Mouse (Mus musculus): Measurements from ENCODE around the gene Lbx2.

Lbx2 gene

GRCm38 (mm10) chr6:83071220-83071619 is 14.9 kb upstream of the Lbx2 start:
- DNase-seq, result no peak

DNA sequence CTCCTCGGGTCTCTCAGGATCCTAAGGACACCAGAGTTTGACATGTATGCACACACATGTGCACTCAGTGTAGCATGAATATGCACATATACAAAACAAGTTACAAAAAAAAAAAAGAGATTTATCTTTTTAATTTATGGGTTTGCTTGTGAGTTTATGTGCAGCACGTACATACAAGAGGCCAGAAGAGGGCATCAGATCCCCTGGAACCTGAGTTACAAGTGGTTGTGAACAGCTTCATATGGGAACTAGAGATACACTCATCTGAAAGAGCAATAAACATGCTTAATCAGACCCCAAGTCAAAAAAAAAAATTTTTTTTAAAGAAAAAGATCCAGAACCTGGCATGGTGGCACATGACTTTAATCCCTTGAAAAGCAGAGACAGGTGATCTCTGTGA is 11.2 kb upstream of the Lbx2 start:
- DNase-seq, result no peak

DNA sequence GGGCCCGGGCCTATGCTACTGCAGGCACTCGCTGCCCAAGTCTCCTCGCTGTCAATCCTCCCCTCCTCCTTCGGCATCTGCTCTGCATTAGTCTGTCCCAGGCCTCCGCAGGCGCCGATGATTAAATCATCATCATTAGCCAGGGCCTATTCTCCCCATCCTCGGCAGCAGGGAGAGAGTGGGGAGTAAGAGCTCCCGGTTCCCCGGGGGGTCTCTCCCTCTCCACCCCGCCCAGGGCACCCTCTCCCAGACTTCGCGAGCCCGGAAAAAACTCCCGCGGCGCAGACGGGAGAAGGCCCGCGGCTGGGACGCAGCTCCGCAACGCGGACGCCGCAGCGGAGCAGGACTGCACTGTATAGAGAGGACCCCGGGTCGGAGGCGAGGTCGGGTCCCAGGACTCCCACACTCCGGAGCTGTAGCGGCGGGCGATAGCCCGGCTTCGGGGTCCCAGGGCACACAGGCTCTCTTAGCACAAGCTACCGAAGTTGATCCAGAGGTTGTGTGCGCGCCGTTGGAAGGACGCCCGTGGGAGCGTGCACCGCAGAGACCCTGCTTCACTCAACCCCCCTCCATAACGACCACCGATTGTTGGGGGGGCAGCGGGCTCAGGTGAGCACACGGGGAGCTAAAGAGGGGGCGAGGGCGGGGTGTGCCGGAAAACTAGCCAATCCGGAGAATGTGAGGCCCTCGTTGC is 8.4 kb upstream of the Lbx2 start, which contains the start of gene Pcgf1:
Gene Pcgf1, plus strand, starts transcription at position 240 of the 694 bp plus-strand sequence.
- DNase-seq, result peak; percentile 75

- peak; percentile 99 for DNase-seq
Measured at GRCm38 (mm10) chr6:83078324-83078858, 7.8 kb upstream of the Lbx2 start.

DNA sequence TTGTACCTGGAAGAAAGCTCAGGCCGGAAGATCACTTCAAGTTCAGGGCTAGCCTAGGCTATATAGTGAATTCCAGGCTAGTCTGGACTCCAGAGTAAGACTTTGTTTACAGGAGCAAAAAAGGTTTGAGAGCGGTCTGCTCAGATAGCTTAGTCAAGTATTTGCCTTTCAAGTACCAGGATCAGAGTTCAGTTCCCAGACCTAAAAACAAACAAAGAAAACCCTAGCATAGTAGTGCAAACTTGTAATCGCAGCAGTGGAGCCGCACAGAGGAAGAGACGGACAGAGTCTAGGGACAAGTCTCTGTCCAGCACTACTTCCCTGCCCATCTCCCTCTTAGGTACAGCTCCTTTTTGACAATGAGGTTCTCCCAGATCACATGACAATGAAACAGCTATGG is 6.0 kb upstream of the Lbx2 start:
- DNase-seq, result no peak

- DNase-seq, result no peak
Measured at GRCm38 (mm10) chr6:83083497-83083896, 2.7 kb upstream of the Lbx2 start.

DNA sequence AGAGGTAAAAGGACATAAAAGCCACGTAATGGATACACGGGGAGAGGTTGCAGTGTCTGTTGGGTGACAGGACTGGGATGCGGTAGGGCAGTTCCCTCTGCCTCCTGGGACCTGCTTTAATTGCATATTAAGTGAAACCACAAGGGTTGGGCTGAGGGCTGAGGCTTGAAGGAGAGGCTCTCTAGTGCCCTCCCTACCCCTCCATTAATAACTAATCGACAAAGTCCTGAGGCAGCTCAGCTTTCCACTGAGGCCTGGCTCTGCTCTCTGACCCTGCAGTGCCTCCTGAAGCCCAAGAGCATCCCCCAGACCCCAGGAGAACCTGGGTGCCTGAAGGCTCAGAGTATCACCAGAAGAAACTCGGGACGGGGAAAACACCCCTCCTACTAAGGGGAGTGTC is 1.7 kb upstream of the Lbx2 start:
- no peak for DNase-seq

DNA sequence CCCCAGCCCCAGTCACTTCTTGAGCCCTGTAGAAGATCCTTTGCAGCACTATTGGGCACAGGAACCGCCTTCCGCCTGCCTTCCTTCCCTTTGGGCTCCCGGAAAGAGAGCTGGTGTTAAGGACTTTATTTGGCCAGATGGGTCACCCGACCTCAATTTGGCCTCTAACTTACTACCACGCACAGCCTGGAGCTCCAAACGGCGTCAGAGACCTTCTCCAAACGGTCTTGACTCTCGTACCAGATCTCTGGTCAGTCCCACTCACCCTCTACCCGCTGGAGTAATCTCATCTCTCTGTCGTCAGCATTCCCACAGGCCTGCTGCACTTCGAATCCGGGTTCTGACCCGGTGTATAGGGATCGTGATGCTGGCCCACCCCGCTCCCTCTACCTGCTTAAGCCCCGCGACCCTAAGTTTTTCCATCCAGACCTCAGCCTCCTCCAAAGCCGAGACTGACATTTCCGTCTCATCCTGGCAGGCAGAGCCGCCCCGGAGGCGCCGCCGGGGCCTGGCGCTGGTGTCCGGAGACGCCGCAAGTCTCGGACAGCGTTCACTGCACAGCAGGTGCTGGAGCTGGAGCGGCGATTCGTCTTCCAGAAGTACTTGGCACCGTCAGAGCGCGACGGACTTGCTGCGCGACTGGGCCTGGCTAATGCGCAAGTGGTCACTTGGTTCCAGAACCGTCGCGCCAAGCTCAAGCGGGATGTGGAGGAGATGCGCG is 1.2 kb downstream of the Lbx2 start:
- no peak for DNase-seq

DNA sequence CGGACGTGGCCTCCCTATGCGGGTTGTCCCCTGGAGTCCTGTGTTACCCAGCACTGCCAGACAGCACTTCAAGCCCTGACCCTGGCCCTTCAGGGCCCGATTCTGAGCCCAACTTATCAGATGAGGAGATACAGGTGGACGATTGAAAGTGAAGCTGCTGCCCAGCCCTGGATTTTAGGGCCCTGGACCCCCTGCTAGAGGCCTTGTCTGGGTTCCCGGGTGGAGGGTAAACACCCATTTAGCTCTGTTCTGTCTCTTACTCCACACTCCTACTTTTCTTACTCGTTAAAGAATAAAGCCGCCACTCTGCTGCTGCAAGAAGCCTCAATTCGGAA is 1.7 kb downstream of the Lbx2 start:
- DNase-seq, result no peak

- DNase-seq, result no peak
Measured at GRCm38 (mm10) chr6:83092416-83093127, 6.4 kb downstream of the Lbx2 start.

GRCm38 (mm10) chr6:83095968-83096367 is 9.8 kb downstream of the Lbx2 start:
- no peak for DNase-seq

DNA sequence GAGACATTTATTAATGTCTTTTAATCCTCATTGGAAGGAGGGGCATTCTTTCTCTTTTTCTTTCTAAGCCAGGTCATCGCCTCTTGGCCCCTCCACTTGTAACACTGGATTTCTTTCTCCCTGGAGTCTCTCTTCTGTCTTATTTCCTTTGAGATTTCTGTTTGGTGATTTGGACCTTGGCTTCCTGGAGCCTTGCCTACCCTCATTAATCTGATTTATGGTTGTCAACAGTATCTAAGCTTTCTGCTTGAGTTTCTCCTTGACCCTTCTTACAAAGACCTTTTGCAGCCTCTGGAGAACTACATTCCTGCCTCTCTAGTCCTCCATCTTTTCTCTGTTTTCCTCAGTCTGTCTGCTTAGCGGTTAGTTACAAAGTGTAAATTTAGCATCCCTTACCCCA is 12.2 kb downstream of the Lbx2 start:
- DNase-seq, result no peak

DNA sequence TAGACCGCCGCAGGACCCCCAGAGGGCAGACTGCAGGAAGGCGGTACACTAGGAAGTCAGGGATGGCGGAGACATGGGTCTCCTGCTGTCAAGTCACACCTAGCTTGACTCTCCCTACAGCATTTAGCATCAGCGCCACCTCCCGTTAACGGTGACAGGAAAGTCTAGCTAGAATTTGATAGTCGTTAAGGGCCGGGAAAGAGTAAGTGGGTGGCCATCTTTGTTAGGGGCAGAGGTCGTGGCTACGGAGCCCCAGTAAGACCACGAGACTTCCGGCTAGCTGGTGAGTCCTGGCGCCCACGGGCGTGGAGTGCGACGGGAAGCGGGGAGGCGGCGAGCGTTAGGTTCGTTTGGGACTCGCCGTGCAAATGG is 15.1 kb downstream of the Lbx2 start, which contains the start of the genes Ccdc142 and Gm42688:
Gene Ccdc142, plus strand, starts transcription at position 286 of the 372 bp plus-strand sequence.
Gene Gm42688, plus strand, starts transcription at position 302 of the 372 bp plus-strand sequence.
- peak; percentile 94 for DNase-seq

GRCm38 (mm10) chr6:83101688-83102556 is 15.8 kb downstream of the Lbx2 start:
- peak; percentile 57 for DNase-seq

GRCm38 (mm10) chr6:83103130-83103650 is 17.0 kb downstream of the Lbx2 start:
- DNase-seq, result peak; percentile 37

DNA sequence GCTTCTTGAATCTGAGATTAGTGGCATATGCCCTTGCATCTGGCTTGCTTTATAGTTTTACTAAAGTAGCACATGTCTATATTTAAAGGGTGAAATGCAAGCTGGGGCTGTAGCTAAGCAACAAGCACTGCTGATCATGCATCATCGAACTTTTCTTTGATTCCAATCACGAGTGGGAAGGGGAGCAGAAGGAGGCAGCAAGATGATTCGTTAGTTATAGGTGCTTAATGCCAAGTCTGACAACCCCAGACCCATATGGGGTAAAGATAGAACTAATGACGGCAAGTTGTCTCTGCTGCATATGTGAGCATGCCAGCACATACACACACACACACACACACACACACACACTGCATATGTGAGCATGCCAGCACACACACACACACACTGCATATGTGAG is 18.0 kb downstream of the Lbx2 start:
- DNase-seq, result peak; percentile 12

- DNase-seq, result peak; percentile 76
Measured at GRCm38 (mm10) chr6:83107566-83108400, 21.6 kb downstream of the Lbx2 start.

DNA sequence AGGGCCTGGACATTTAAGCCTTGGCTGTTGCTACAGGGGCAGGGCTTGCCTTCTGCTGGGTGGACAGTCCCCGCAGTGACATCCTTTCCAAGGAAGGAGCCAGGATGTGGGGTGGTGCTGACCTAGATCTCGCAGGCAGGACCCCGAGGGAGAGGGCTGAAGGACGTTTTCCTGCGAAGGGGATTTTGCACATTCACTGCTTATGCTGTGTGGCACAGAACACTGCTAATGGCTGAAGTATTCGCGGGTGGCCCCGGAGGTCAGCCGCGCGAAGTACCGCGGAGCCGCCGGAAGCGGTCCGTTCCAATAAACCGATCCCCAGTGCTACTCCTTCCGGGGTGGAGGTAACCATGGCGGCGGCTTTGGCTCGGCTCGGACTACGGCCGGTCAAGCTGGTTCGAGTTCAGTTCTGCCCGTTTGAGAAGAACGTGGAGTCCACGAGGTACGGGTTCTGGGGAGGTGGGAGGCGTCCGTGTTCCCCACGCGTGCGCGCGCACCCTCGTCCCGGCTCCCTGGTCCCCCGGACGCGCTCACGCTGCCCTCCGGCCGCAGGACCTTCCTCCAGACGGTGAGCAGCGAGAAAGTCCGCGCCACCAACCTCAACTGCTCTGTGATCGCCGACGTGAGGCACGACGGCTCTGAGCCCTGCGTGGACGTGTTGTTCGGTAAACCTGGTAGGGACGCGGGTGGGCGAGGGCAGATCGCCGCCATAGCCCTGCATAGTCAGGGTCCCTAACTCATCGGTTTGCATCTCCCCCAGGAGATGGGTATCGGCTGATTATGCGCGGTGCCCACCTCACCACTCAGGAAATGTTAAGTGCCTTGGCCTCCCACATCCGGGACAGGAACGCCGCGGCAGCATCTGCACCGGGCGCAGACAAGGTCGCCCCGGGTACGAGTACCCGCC is 22.8 kb downstream of the Lbx2 start, which contains the start of gene Mrpl53:
Gene Mrpl53, plus strand, starts transcription at position 279 of the 907 bp plus-strand sequence.
- DNase-seq, result peak; percentile 86

DNA sequence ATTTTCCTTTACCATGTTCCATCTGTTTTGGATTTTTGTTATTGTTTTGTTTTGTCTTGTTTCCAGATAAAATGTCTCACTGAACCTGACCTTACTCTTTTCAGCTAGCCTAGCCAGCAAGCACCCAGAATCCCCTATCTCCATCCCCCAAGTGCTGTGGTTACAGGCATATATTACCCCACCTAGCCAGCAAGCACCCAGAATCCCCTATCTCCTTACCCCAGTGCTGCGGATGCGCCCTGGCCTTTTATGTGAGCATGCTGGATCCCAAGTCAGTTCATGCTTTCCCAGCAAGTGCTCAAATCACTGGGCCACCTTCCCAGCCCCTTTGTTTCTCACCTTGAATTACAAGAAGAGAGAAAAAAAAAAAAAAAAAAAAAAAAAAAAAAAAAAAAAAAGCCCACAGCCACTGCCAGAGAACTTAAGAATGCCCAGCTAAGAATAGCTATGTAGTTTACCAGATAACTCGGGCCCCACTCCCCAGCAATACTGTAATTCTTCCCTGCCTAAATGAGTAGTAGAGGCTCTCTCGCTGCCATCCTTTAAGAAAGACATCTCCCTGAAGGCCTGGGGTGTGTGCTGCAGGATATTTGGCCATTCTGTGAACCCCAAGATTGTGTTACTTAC is 25.5 kb downstream of the Lbx2 start:
- DNase-seq, result peak; percentile 17

All from cerebellum, adult 9-10 months (tissue).